Mouse (Mus musculus) ZHBTc4 (cell line): Measurements from ENCODE around the gene Notch3.
A peak's percentile ranks its signal among the peaks of the same experiment; 100 is the strongest.
"Not testable (repeated sequence)": the region's sequence is repeated elsewhere in the genome, so short reads cannot be mapped to it uniquely, and the experiment has no call there.

Experiments used
- DNase-seq: peaks from one replicate; pipeline ENCODE4 v3.0.0-alpha.2; 2011; ENCODE audit warnings: low read depth, low spot score

Notch3 gene

GRCm38 (mm10) chr17:32166687-32167086 lies at the start of gene Notch3:
Gene Notch3, minus strand, starts transcription at chr17:32166852.
- peak; percentile 86 for DNase-seq

- peak; percentile 37 for DNase-seq
These were observed 48.9 kb upstream of the Notch3 start for GRCm38 (mm10) chr17:32215587-32215986.

- not testable (repeated sequence) for DNase-seq
These were observed 44.9 kb upstream of the Notch3 start for GRCm38 (mm10) chr17:32211554-32211953.

- DNase-seq = peak; percentile 69
These were observed 43.1 kb upstream of the Notch3 start for GRCm38 (mm10) chr17:32209752-32210151.

- DNase-seq = no peak
These were observed 42.5 kb upstream of the Notch3 start for GRCm38 (mm10) chr17:32209144-32209543.

GRCm38 (mm10) chr17:32207586-32208245 lies 41.1 kb upstream of the Notch3 start:
- DNase-seq = peak; percentile 51

GRCm38 (mm10) chr17:32205345-32205744 lies 38.7 kb upstream of the Notch3 start:
- DNase-seq = no peak

- no peak for DNase-seq
These were observed 36.3 kb upstream of the Notch3 start for GRCm38 (mm10) chr17:32202972-32203371.

- DNase-seq = no peak
These were observed 34.4 kb upstream of the Notch3 start for GRCm38 (mm10) chr17:32201086-32201485.

GRCm38 (mm10) chr17:32199796-32200195 lies 33.1 kb upstream of the Notch3 start:
- DNase-seq = no peak

- no peak for DNase-seq
These were observed 30.5 kb upstream of the Notch3 start for GRCm38 (mm10) chr17:32197156-32197555.

- DNase-seq = no peak
These were observed 29.1 kb upstream of the Notch3 start for GRCm38 (mm10) chr17:32195725-32196124.

- DNase-seq = peak; percentile 55
These were observed 26.4 kb upstream of the Notch3 start for GRCm38 (mm10) chr17:32193010-32193409.

- peak; percentile 91 for DNase-seq
These were observed 23.2 kb upstream of the Notch3 start for GRCm38 (mm10) chr17:32189850-32190249.

GRCm38 (mm10) chr17:32188863-32189636 lies 22.4 kb upstream of the Notch3 start, which contains the start of gene Ephx3:
Gene Ephx3, minus strand, starts transcription at chr17:32189549.
- DNase-seq = peak; percentile 59

GRCm38 (mm10) chr17:32183017-32183416 lies 16.4 kb upstream of the Notch3 start:
- peak; percentile 51 for DNase-seq

- DNase-seq = no peak
These were observed 13.2 kb upstream of the Notch3 start for GRCm38 (mm10) chr17:32179621-32180491.

- no peak for DNase-seq
These were observed 10.3 kb upstream of the Notch3 start for GRCm38 (mm10) chr17:32176919-32177318.

GRCm38 (mm10) chr17:32173166-32173565 lies 6.5 kb upstream of the Notch3 start:
- no peak for DNase-seq

GRCm38 (mm10) chr17:32172485-32172884 lies 5.8 kb upstream of the Notch3 start:
- no peak for DNase-seq

GRCm38 (mm10) chr17:32169518-32170225 lies 3.0 kb upstream of the Notch3 start:
- DNase-seq = no peak
